Mouse (Mus musculus): Measurements from ENCODE around the gene Ackr1. TPM values are rescaled to one million over a fixed set of nuclear protein-coding genes. Genes with fewer than 3 reads are reported as not detected.
"Not testable (repeated sequence)": the region's sequence is repeated elsewhere in the genome, so short reads cannot be mapped to it uniquely, and the experiment has no call there.

Gene Ackr1
- polyA plus RNA-seq, 1 experiment from 2014 or later = 21.8 TPM

DNA sequence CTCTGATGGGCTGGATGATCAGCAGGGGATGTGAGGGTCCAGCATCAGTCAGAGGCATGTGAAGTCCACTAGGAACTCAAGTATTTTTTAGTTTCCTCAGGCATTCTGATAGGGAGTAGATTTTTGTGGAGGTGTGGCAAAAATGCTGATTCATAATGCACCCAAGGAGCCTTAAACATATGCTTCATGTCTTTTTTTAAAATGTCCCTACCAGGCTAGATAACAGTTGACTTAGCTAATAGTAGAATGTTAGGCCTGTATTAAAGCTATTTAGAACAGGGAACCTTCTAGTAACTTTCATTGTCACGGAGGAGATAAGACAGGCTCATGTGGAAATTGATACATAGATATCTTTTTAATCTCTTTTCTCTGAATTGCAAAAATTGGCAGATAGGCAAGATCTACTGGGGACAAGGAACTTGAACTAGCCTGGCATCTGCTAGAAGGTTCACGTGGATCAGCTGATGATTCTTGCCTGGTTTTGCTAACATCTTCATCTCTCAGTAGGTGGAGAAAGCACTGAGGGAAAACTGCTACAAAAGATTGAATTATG is 15.5 kb downstream of the Ackr1 start:
- Histone ChIP-seq H3K9ac (replicated peaks) (no peak overlapping the region), H3K4me1 (ENCODE audit: insufficient read depth) (no peaks in the 10 kb centered on the region), H3K27ac (ENCODE audit: low read depth) (no peak overlapping the region), H3K9me3 (ENCODE audit: low read length) (no peaks in the 10 kb centered on the region), H3K4me3 (ENCODE audit: low read depth, low read length) (no peak overlapping the region), H3K36me3 (replicated peaks; ENCODE audit: insufficient read depth, low read length) (no peaks in the 10 kb centered on the region), H3K4me2 (ENCODE audit: low read depth, low read length) (no peak overlapping the region), H3K27me3 (ENCODE audit: insufficient read depth, low read length) (no peaks in the 10 kb centered on the region)
- DNase-seq (no peak), ATAC-seq (no peak)
- no peak for TF ChIP-seq EP300 (IDR thresholded peaks at IDR 0.05; ENCODE audit: low read depth)
- TF ChIP-seq CTCF (IDR thresholded peaks at IDR 0.05; ENCODE audit: low read depth) = no peak
- WGBS (ENCODE audit: insufficient replicate concordance) = 68% methylated on average over 2 of the region's 2 CpGs

- ATAC-seq (no peak), DNase-seq (no peak)
- Histone ChIP-seq H3K27me3 (ENCODE audit: insufficient read depth, low read length) (no peaks in the 10 kb centered on the region), H3K4me1 (ENCODE audit: insufficient read depth) (no peaks in the 10 kb centered on the region), H3K36me3 (replicated peaks; ENCODE audit: insufficient read depth, low read length) (no peaks in the 10 kb centered on the region), H3K27ac (ENCODE audit: low read depth) (no peak overlapping the region), H3K9me3 (ENCODE audit: low read length) (no peaks in the 10 kb centered on the region), H3K4me2 (ENCODE audit: low read depth, low read length) (no peak overlapping the region), H3K4me3 (ENCODE audit: low read depth, low read length) (no peak overlapping the region), H3K9ac (replicated peaks) (no peak overlapping the region)
- TF ChIP-seq CTCF (IDR thresholded peaks at IDR 0.05; ENCODE audit: low read depth) (no peak), EP300 (IDR thresholded peaks at IDR 0.05; ENCODE audit: low read depth) (no peak)
- 79% methylated on average over 3 of the region's 3 CpGs for WGBS (ENCODE audit: insufficient replicate concordance)
These were observed 17.8 kb downstream of the Ackr1 start for GRCm38 (mm10) chr1:173315725-173316124.

GRCm38 (mm10) chr1:173313535-173314050 is 20.0 kb downstream of the Ackr1 start:
- H3K27me3 ChIP-seq (ENCODE audit: insufficient read depth, low read length); H3K4me2 ChIP-seq (ENCODE audit: low read depth, low read length); DNase-seq; H3K9me3 ChIP-seq (ENCODE audit: low read length); H3K4me3 ChIP-seq (ENCODE audit: low read depth, low read length); ATAC-seq; H3K27ac ChIP-seq (ENCODE audit: low read depth); H3K36me3 ChIP-seq (replicated peaks; ENCODE audit: insufficient read depth, low read length); H3K9ac ChIP-seq (replicated peaks); H3K4me1 ChIP-seq (ENCODE audit: insufficient read depth): not testable (repeated sequence)
- 55% methylated on average over 7 of the region's 7 CpGs for WGBS (ENCODE audit: insufficient replicate concordance)

DNA sequence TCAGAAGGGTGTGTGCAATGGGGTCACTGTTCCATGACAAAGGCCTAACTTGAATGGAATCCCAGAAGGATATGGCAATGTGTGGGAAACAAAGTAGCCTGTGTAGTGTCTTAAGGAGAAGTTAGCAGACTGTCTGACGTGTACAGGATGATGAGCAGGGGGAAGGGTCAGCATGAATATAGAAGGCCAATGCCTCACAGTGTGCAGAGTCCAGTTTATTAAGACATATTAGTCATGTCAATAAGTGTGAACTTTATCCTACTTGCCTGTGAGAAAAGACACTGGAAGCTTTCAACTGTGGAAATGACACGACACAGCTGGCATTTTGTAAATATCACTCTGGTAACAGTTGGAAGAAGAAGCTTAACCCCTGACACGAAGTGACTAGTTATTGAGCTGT is 30.8 kb downstream of the Ackr1 start:
- H3K36me3 ChIP-seq (replicated peaks; ENCODE audit: insufficient read depth, low read length); ATAC-seq; H3K9ac ChIP-seq (replicated peaks); H3K27me3 ChIP-seq (ENCODE audit: insufficient read depth, low read length); H3K9me3 ChIP-seq (ENCODE audit: low read length); H3K4me3 ChIP-seq (ENCODE audit: low read depth, low read length); DNase-seq; H3K4me1 ChIP-seq (ENCODE audit: insufficient read depth); H3K4me2 ChIP-seq (ENCODE audit: low read depth, low read length); H3K27ac ChIP-seq (ENCODE audit: low read depth): not testable (repeated sequence)
- WGBS (ENCODE audit: insufficient replicate concordance) = 57% methylated on average over 3 of the region's 3 CpGs

Other genes with a start within 250 kb of the Ackr1 start
- not detected in 2 replicates for gene Olfr1408, start 196.4 kb downstream of the Ackr1 start, polyA plus RNA-seq (2015; fragmentation: Nextera tagmentation; extraction: Ambion mirVana)
- not detected in 2 replicates for gene Olfr1406, start 143.1 kb downstream of the Ackr1 start, polyA plus RNA-seq (2015; fragmentation: Nextera tagmentation; extraction: Ambion mirVana)
- gene Olfr218, start 135.9 kb downstream of the Ackr1 start, polyA plus RNA-seq (2015; fragmentation: Nextera tagmentation; extraction: Ambion mirVana) = not detected in 2 replicates
- not detected in 2 replicates for gene Olfr1404, start 121.4 kb downstream of the Ackr1 start, polyA plus RNA-seq (2015; fragmentation: Nextera tagmentation; extraction: Ambion mirVana)
- 0.32 and 0.34 TPM in 2 replicates for gene Fcer1a, start 106.5 kb downstream of the Ackr1 start, polyA plus RNA-seq (2015; fragmentation: Nextera tagmentation; extraction: Ambion mirVana)
- gene Olfr418, start 67.7 kb downstream of the Ackr1 start, polyA plus RNA-seq (2015; fragmentation: Nextera tagmentation; extraction: Ambion mirVana) = not detected in 2 replicates
- not detected in 2 replicates for gene Mptx2, start 56.0 kb downstream of the Ackr1 start, polyA plus RNA-seq (2015; fragmentation: Nextera tagmentation; extraction: Ambion mirVana)
- gene Aim2, start 17.1 kb upstream of the Ackr1 start, polyA plus RNA-seq (2015; fragmentation: Nextera tagmentation; extraction: Ambion mirVana) = 4.6 and 4.7 TPM in 2 replicates
- gene Cadm3, start 33.9 kb upstream of the Ackr1 start, polyA plus RNA-seq (2015; fragmentation: Nextera tagmentation; extraction: Ambion mirVana) = 0.49 and 0.61 TPM in 2 replicates
- gene Ifi206, start 157.3 kb upstream of the Ackr1 start, polyA plus RNA-seq (2015; fragmentation: Nextera tagmentation; extraction: Ambion mirVana) = 0.33 and 0.65 TPM in 2 replicates
- gene Ifi214, start 202.2 kb upstream of the Ackr1 start, polyA plus RNA-seq (2015; fragmentation: Nextera tagmentation; extraction: Ambion mirVana) = 0.14 and 0.18 TPM in 2 replicates

Measured in liver, postnatal 0 days (tissue).